Mouse (Mus musculus): ENCODE data around the gene Ccdc170. TPM values are rescaled to one million over a fixed set of nuclear protein-coding genes. Genes with fewer than 3 reads are reported as not detected.

The Ccdc170 gene
- polyA plus RNA-seq, 1 experiment: 2.5 TPM

DNA sequence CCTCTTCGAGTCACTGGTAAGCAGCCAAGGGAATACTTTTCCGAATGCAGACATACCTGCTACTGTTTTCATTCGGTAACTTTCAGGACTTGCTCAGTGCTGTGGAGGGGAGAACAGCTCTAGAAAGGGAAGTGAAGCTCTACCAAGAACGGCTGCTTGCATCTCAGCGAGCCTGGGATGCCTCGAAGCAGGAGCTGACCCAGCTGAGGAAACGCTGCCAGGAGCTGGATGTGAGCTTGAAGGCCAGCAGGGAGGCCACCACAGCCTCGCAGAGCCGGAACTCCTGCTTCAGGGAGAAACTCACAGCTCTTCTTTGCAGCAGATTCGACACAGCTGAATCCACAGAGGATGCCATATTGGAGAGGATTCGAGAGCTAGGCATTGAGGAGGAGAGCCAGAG is 51.6 kb downstream of the Ccdc170 start:
- Histone ChIP-seq H3K4me3 (replicated peaks; ENCODE audit: extremely low read depth, low read depth, low read length) (no peak overlapping the region), H3K4me1 (ENCODE audit: control insufficient read depth, insufficient read depth, low read length) (no peaks in the 10 kb centered on the region)
- DNase-seq: no peak
- 75% methylated on average over 11 of the region's 11 CpGs for WGBS
- no peak for TF ChIP-seq POLR2A (IDR thresholded peaks at IDR 0.05; ENCODE audit: borderline replicate concordance, extremely low read depth, low read depth, low read length)
- TF ChIP-seq CTCF (IDR thresholded peaks at IDR 0.05; ENCODE audit: insufficient read depth, low read length): no peak

DNA sequence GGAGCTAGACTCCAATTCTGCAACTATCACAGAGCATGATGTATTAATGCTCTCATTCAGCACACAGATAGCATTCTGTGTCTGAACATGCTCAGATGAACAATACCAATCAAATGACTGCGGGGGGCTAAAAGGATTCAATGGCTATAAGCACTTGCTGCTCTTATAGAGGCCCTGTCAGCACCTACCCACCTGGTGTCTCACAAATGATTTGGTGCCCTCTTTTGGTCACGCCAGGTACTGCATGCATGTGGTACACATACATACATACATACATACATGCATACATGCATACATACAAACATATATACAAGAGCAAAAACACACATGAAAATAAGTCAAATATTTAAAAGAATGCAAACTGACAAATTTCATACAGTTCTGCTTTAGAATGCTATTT is 63.2 kb downstream of the Ccdc170 start:
- no peak for DNase-seq
- 90% methylated on average over 2 of the region's 2 CpGs for WGBS
- TF ChIP-seq POLR2A (IDR thresholded peaks at IDR 0.05; ENCODE audit: borderline replicate concordance, extremely low read depth, low read depth, low read length) (no peak), CTCF (IDR thresholded peaks at IDR 0.05; ENCODE audit: insufficient read depth, low read length) (no peak)
- Histone ChIP-seq H3K4me3 (replicated peaks; ENCODE audit: extremely low read depth, low read depth, low read length) (no peak overlapping the region), H3K4me1 (ENCODE audit: control insufficient read depth, insufficient read depth, low read length) (no peaks in the 10 kb centered on the region)

DNA sequence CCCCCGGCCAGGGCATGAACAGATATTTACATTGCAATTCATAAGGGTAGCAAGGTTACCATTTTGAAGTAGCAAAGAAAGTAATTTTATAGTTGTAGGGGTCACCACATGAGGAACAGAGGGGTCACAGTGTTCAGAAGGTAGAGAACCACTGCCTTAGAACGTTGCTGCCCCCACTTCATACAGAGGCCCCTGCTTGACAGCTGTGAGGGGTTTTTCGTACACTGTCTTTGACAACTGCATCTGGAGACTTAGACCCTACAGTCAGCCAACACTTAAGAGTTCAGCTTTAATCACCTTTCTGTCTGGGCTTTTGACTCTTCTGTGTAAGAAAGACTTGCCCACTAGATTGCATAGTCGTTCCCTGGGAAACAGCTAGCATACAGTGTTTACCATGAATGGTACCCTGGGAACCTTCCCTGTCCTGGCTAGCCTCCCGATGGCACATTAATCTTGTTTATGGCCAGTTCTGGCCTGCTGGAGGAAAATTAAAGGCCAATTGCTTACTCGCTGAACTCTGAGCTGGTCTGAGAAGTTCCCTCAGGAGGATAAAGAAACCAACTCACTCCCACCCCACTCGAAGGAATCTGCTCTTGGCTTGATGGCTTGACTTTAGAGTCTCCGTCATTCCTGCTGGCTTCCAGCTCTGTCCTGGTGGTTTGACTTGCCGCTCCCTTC is 71.3 kb downstream of the Ccdc170 start:
- TF ChIP-seq CTCF (IDR thresholded peaks at IDR 0.05; ENCODE audit: insufficient read depth, low read length) (no peak), POLR2A (IDR thresholded peaks at IDR 0.05; ENCODE audit: borderline replicate concordance, extremely low read depth, low read depth, low read length) (no peak)
- no peak overlapping the region for H3K4me3 ChIP-seq (replicated peaks; ENCODE audit: extremely low read depth, low read depth, low read length)
- H3K4me1 ChIP-seq (ENCODE audit: control insufficient read depth, insufficient read depth, low read length): no peaks in the 10 kb centered on the region
- 62% methylated on average over 9 of the region's 9 CpGs for WGBS
- no peak for DNase-seq

DNA sequence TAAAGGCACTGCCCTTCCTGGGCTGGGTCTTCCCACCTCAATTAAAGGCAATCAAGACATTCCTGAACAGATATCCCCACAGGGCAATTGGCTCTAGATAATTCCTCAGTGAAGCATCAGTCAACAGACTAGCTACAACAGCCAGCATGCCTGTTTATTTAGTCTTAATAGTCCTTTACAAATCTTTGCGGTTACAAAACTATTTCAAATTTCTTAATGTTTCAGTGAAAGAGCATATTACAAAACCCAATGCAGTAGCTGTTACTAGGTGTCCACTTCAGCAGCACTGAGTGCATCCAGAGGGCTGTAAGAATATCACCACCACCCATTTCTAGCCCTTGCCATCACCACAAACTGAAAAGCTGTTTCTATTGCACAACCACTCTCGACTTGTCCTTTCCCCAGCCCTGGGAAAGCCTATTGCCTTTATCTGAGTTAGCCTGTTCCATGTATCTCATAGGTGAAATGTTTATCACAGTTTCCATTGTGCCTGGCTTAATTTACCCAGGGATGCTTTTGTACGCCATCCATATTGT is 74.6 kb downstream of the Ccdc170 start:
- Histone ChIP-seq H3K4me1 (ENCODE audit: control insufficient read depth, insufficient read depth, low read length) (no peaks in the 10 kb centered on the region), H3K4me3 (replicated peaks; ENCODE audit: extremely low read depth, low read depth, low read length) (no peak overlapping the region)
- DNase-seq: no peak
- WGBS: 68% methylated on average over 3 of the region's 3 CpGs
- TF ChIP-seq CTCF (IDR thresholded peaks at IDR 0.05; ENCODE audit: insufficient read depth, low read length) (no peak), POLR2A (IDR thresholded peaks at IDR 0.05; ENCODE audit: borderline replicate concordance, extremely low read depth, low read depth, low read length) (no peak)

DNA sequence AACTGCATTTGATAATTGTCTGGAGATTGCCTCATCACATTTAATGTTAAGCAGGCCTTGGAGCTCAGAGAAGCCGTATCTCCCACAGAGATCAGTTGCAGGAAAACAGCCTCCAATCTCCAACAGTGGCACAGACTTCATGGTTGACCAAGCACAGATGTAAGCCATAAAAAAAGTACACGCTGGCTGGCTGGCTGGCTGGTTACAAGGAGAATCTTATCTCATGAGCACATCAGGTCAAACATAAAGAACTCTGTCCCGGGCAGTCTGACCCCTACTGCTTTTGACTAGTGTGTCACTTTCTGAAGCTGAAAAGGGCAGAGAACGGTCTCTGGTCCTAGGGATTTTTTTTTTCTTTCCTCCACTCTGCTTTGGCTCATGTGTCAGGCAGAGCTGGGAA is 76.8 kb downstream of the Ccdc170 start:
- Histone ChIP-seq H3K4me1 (ENCODE audit: control insufficient read depth, insufficient read depth, low read length) (no peaks in the 10 kb centered on the region), H3K4me3 (replicated peaks; ENCODE audit: extremely low read depth, low read depth, low read length) (no peak overlapping the region)
- 55% methylated on average over 4 of the region's 4 CpGs for WGBS
- no peak for DNase-seq
- TF ChIP-seq POLR2A (IDR thresholded peaks at IDR 0.05; ENCODE audit: borderline replicate concordance, extremely low read depth, low read depth, low read length) (no peak), CTCF (IDR thresholded peaks at IDR 0.05; ENCODE audit: insufficient read depth, low read length) (no peak)

DNA sequence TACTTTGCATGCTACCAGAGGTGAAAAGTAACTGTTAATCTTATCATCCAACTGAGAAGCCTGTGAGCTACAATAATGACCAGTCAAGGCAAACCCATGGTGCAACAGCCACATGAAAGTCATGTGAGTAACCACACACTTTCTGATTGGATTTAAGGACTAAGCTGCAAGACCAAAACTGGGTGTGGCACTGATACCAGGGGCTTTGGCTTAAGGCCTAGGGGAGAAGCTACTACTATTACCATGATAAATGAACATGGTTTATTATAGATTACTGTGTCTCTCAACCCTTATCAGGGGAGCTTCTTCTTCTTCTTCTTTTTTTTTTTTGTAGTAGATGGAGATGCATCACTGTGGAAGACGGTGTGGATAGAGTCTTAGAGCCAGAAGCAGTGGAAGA is 82.8 kb downstream of the Ccdc170 start:
- Histone ChIP-seq H3K4me1 (ENCODE audit: control insufficient read depth, insufficient read depth, low read length) (no peaks in the 10 kb centered on the region), H3K4me3 (replicated peaks; ENCODE audit: extremely low read depth, low read depth, low read length) (no peak overlapping the region)
- TF ChIP-seq POLR2A (IDR thresholded peaks at IDR 0.05; ENCODE audit: borderline replicate concordance, extremely low read depth, low read depth, low read length) (no peak), CTCF (IDR thresholded peaks at IDR 0.05; ENCODE audit: insufficient read depth, low read length) (no peak)
- no peak for DNase-seq
- 89% methylated on average over 1 of the region's 1 CpGs for WGBS

DNA sequence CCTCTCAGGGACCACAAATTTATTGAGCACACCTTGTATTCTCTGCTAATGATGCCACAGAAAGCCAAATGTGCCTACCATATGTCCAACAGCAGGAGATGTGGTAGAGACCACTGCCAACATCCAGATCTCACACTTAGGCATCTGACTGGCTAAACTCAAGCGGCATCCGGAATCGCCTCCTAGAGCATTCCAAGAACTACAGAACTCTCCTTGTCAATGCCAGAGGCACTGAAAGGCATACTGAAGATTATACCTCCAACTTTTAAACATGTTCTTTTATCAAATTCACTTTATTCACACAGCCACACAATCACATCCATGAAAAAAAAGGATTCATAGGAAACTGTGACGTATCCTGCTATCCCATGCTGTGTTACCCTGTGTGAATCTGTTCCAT is 88.5 kb downstream of the Ccdc170 start:
- no peak overlapping the region for H3K4me3 ChIP-seq (replicated peaks; ENCODE audit: extremely low read depth, low read depth, low read length)
- TF ChIP-seq CTCF (IDR thresholded peaks at IDR 0.05; ENCODE audit: insufficient read depth, low read length): no peak
- no peak for TF ChIP-seq POLR2A (IDR thresholded peaks at IDR 0.05; ENCODE audit: borderline replicate concordance, extremely low read depth, low read depth, low read length)
- no peak for DNase-seq
- no peaks in the 10 kb centered on the region for H3K4me1 ChIP-seq (ENCODE audit: control insufficient read depth, insufficient read depth, low read length)
- WGBS: 94% methylated on average over 4 of the region's 4 CpGs

DNA sequence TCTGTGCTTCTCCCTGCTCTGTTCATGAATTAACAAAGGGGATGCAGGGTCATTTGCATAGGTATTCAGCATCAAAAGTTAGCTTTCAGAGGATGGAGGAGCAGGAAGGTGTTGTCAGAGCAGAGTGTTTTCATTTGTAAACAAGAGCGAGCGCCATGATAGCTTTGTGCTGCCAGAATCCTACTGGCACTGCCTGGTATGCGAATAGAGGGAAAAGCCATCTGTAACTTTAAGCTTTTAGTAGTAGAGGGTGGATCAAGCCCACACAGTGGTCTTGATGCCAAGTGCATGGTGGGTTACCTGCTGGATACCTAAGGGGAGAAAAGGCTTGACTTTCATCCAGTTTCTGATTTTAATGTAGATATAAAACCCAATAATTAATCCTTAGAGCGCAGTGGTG is 89.0 kb downstream of the Ccdc170 start:
- TF ChIP-seq POLR2A (IDR thresholded peaks at IDR 0.05; ENCODE audit: borderline replicate concordance, extremely low read depth, low read depth, low read length) (no peak), CTCF (IDR thresholded peaks at IDR 0.05; ENCODE audit: insufficient read depth, low read length) (no peak)
- H3K4me3 ChIP-seq (replicated peaks; ENCODE audit: extremely low read depth, low read depth, low read length): no peak overlapping the region
- 83% methylated on average over 4 of the region's 4 CpGs for WGBS
- H3K4me1 ChIP-seq (ENCODE audit: control insufficient read depth, insufficient read depth, low read length): no peaks in the 10 kb centered on the region
- DNase-seq: no peak

DNA sequence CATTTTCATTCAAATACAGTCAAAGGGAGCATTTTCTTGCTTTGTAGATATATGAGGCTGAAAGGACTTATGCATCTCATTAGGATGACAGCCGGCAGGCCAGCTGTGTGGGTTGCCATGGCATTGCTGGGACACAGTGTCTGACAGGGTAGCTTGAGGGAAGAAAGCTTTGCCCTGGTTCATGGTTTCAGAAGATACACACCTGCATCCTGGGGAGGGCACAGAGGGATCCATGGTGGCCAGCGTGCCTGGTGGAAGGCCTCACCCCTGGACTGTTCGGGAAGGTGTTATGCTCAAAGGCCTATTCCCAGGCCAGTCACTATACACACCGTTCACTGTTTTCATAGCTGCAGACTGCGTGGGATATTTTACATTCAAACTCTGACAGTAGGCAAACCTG is 99.6 kb downstream of the Ccdc170 start:
- no peak for DNase-seq
- WGBS: 92% methylated on average over 5 of the region's 5 CpGs
- no peaks in the 10 kb centered on the region for H3K4me1 ChIP-seq (ENCODE audit: control insufficient read depth, insufficient read depth, low read length)
- TF ChIP-seq POLR2A (IDR thresholded peaks at IDR 0.05; ENCODE audit: borderline replicate concordance, extremely low read depth, low read depth, low read length): no peak
- no peak for TF ChIP-seq CTCF (IDR thresholded peaks at IDR 0.05; ENCODE audit: insufficient read depth, low read length)
- H3K4me3 ChIP-seq (replicated peaks; ENCODE audit: extremely low read depth, low read depth, low read length): no peak overlapping the region

DNA sequence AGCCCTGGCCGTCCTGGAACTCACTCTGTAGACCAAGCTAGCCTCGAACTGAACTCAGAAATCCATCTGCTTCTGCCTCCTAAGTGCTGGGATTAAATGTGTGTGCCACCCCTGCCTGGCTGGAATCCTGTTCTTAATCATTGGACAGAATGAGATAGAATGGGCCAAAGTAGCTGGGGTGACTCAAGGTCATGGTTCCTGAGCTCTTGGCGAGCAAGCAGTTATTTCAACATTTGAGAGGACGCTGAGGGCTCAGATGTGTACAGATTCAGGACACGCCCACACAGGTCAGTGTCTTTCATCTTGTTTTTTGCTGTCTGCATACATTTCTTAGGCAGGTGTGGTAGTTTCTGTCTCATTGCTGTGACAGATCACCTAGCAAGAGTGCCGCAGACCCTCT is 104.4 kb downstream of the Ccdc170 start:
- no peak for DNase-seq
- no peak overlapping the region for H3K4me3 ChIP-seq (replicated peaks; ENCODE audit: extremely low read depth, low read depth, low read length)
- TF ChIP-seq POLR2A (IDR thresholded peaks at IDR 0.05; ENCODE audit: borderline replicate concordance, extremely low read depth, low read depth, low read length) (no peak), CTCF (IDR thresholded peaks at IDR 0.05; ENCODE audit: insufficient read depth, low read length) (no peak)
- no peaks in the 10 kb centered on the region for H3K4me1 ChIP-seq (ENCODE audit: control insufficient read depth, insufficient read depth, low read length)
- WGBS: 86% methylated on average over 6 of the region's 6 CpGs

Data from lung, adult 2 months (tissue).